Mouse (Mus musculus) MEL (cell line): ENCODE results near the gene Arrb1. TPM values are rescaled to one million over a fixed set of nuclear protein-coding genes. Genes with fewer than 3 reads are reported as not detected.

Source experiments
- DNase-seq: peaks from one replicate; pipeline ENCODE4 v3.0.0; 2011; ENCODE audit warnings: low read depth, low spot score
- H3K27ac ChIP-seq: 2 replicates; pipeline ENCODE4 v1.5.1; 2012; ENCODE audit warnings: low read depth, mild to moderate bottlenecking, control low read depth, low read length, moderate library complexity; ENCODE audit not compliant: control insufficient read depth
- H3K27me3 ChIP-seq, 2 experiments: fragments of 150-350 bp in 1 of 2; sonication (generic) in 1 of 2; 2 replicates each; pipeline ENCODE4 v1.6.1; 2012; ENCODE audit warnings: low read length in 2 of 2, mild to moderate bottlenecking in 2 of 2, improper control_type of control experiment in 1 of 2, moderate library complexity in 1 of 2; ENCODE audit not compliant: insufficient read depth in 2 of 2, control insufficient read depth in 1 of 2
- H3K36me3 ChIP-seq, 2 experiments: 2 replicates each; pipeline ENCODE4 v1.6.1; 2012 to 2014; ENCODE audit warnings: low read length in 2 of 2, improper control_type of control experiment in 1 of 2, inconsistent platforms in 1 of 2, mild to moderate bottlenecking in 1 of 2; ENCODE audit not compliant: insufficient read depth in 2 of 2, control insufficient read depth in 1 of 2
- H3K4me1 ChIP-seq, 2 experiments: fragments of 150-350 bp in 1 of 2; sonication (generic) in 1 of 2; 2 replicates each; pipeline ENCODE4 v1.6.1; 2012; ENCODE audit warnings: low read length in 2 of 2, improper control_type of control experiment in 1 of 2, mild to moderate bottlenecking in 1 of 2; ENCODE audit not compliant: insufficient read depth in 2 of 2, control insufficient read depth in 1 of 2
- H3K4me3 ChIP-seq, 2 experiments: fragments of 150-350 bp in 1 of 2; sonication (generic) in 1 of 2; 2 replicates each; pipeline ENCODE4 v1.5.1; 2012; ENCODE audit warnings: low read depth in 2 of 2, low read length in 2 of 2, mild to moderate bottlenecking in 2 of 2, moderate library complexity in 2 of 2, control low read depth in 1 of 2, improper control_type of control experiment in 1 of 2; ENCODE audit not compliant: control insufficient read depth in 1 of 2, insufficient read depth in 1 of 2
- H3K79me2 ChIP-seq: 2 replicates; pipeline ENCODE4 v1.6.1; 2012; ENCODE audit warnings: mild to moderate bottlenecking, low read length, moderate library complexity; ENCODE audit not compliant: control insufficient read depth, poor library complexity, insufficient read depth
- H3K9ac ChIP-seq: 2 replicates; pipeline ENCODE4 v1.6.1; 2012; ENCODE audit warnings: low read depth, mild to moderate bottlenecking, control low read depth, low read length, moderate library complexity; ENCODE audit not compliant: control insufficient read depth, poor library complexity, severe bottlenecking
- H3K9me3 ChIP-seq: fragments of 150-350 bp; sonication (generic); replicated peaks from 2 replicates; pipeline ENCODE4 v1.6.1; 2012; ENCODE audit warnings: mild to moderate bottlenecking, low read length, improper control_type of control experiment, moderate library complexity; ENCODE audit not compliant: insufficient read depth
- E2F4 ChIP-seq: IDR thresholded peaks from 2 replicates; pipeline ENCODE4 v1.6.1; 2011; ENCODE audit warnings: low read depth, low read length, improper control_type of control experiment, borderline replicate concordance
- GATA1 ChIP-seq: IDR thresholded peaks from 2 replicates; pipeline ENCODE4 v1.6.1; 2011; ENCODE audit warnings: low read depth, low read length, improper control_type of control experiment
- MAFK ChIP-seq: IDR thresholded peaks from 2 replicates; pipeline ENCODE4 v1.6.1; 2011; ENCODE audit warnings: low read depth, mild to moderate bottlenecking, low read length, improper control_type of control experiment, borderline replicate concordance
- MAZ ChIP-seq: IDR thresholded peaks from 2 replicates; pipeline ENCODE4 v1.6.1; 2012; ENCODE audit warnings: low read depth, mild to moderate bottlenecking, inconsistent platforms, low read length, improper control_type of control experiment
- MXI1 ChIP-seq: IDR thresholded peaks from 2 replicates; pipeline ENCODE4 v1.6.1; 2011; ENCODE audit warnings: mild to moderate bottlenecking, low read depth, low read length, improper control_type of control experiment
- MYB ChIP-seq: IDR thresholded peaks from 2 replicates; pipeline ENCODE4 v1.6.1; 2011; ENCODE audit warnings: mild to moderate bottlenecking, low read depth, low read length, improper control_type of control experiment
- POLR2A ChIP-seq, 2 experiments: IDR thresholded peaks; 2 replicates each; pipeline ENCODE4 v1.6.1; 2011 to 2012; ENCODE audit warnings: low read length in 2 of 2, mild to moderate bottlenecking in 2 of 2, control low read depth in 1 of 2, improper control_type of control experiment in 1 of 2, low read depth in 1 of 2, moderate library complexity in 1 of 2; ENCODE audit not compliant: control insufficient read depth in 1 of 2, insufficient read depth in 1 of 2, poor library complexity in 1 of 2
- SIN3A ChIP-seq: IDR thresholded peaks from 2 replicates; pipeline ENCODE4 v1.6.1; 2012; ENCODE audit warnings: low read length, improper control_type of control experiment, inconsistent platforms
- TAL1 ChIP-seq: IDR thresholded peaks from 2 replicates; pipeline ENCODE4 v1.6.1; 2012; ENCODE audit warnings: mild to moderate bottlenecking, inconsistent platforms, low read length, moderate library complexity, mixed read lengths
- TBP ChIP-seq: IDR thresholded peaks from 2 replicates; pipeline ENCODE4 v1.8.0; 2011; ENCODE audit warnings: low read depth, low read length, improper control_type of control experiment
- ZC3H11A ChIP-seq: IDR thresholded peaks from 2 replicates; pipeline ENCODE4 v1.6.1; 2012; ENCODE audit warnings: low read depth, mild to moderate bottlenecking, inconsistent platforms, low read length, improper control_type of control experiment
- ZMIZ1 ChIP-seq: IDR thresholded peaks from 2 replicates; pipeline ENCODE4 v1.6.1; 2012; ENCODE audit warnings: low read depth, mild to moderate bottlenecking, inconsistent platforms, low read length, improper control_type of control experiment, moderate library complexity
- ZNF384 ChIP-seq: IDR thresholded peaks from 2 replicates; pipeline ENCODE4 v1.6.1; 2012; ENCODE audit warnings: low read depth, mild to moderate bottlenecking, inconsistent platforms, low read length, improper control_type of control experiment
- polyA plus RNA-seq, 2 experiments: library from polyadenylated mRNA; stranded (reverse) in 1 of 2; unstranded in 1 of 2; fragments of >175 nt in 1 of 2; fragments of >200 nt in 1 of 2; gene quantifications; 2 replicates each; pipeline versions ENCODE4 v1.2.1 to v1.2.4; 2012; ENCODE audit warnings: low replicate concordance in 2 of 2, low read depth in 1 of 2; ENCODE audit not compliant: insufficient read length in 2 of 2, insufficient read depth in 1 of 2, missing spikeins in 1 of 2
- total RNA-seq: library from RNA; depleted of rRNA; stranded (reverse); fragments of 300-350 nt; gene quantifications from 2 replicates; pipeline ENCODE4 v1.2.3, GENCODE M21; 2012

The Arrb1 gene
- total and polyA plus RNA-seq, 3 experiments: 27.0 to 67.7 (median 62.7) TPM

- Histone ChIP-seq H3K4me1 (no peaks in the 10 kb centered on the region), H3K9me3 (no peaks in the 10 kb centered on the region), H3K4me3 (no peak within 1 kb of the TSS), H3K79me2 (no peaks in the 10 kb centered on the region), H3K27ac (no peak within 1 kb of the TSS), H3K36me3 (no peaks in the 10 kb centered on the region), H3K27me3 (peaks cover 0 to 3% of the 10 kb centered on the region in 2 experiments; a peak in 1 of 4 replicates), H3K9ac (no peak within 1 kb of the TSS)
- no peak for DNase-seq
- TF ChIP-seq MYB: no peak
- no peak for TF ChIP-seq ZC3H11A
- no peak for TF ChIP-seq TAL1
- TF ChIP-seq POLR2A (IDR thresholded peaks at IDR 0.05; ENCODE audit: control insufficient read depth in 1 of 2, insufficient read depth in 1 of 2, low read depth in 1 of 2, low read length in 2 of 2, poor library complexity in 1 of 2): no peak
- no peak for TF ChIP-seq MAFK
- TF ChIP-seq SIN3A: no peak
- no peak for TF ChIP-seq E2F4
- TF ChIP-seq MAZ: no peak
Observed at GRCm38 (mm10) chr7:99626376-99627270, 91.4 kb downstream of the Arrb1 start, which contains the start of gene Tpbgl. Gene Tpbgl (minus strand): TSS chr7:99627103.

- H3K27me3 ChIP-seq: peaks cover 0 to 1% of the 10 kb centered on the region in 2 experiments; a peak in 1 of 4 replicates
- no peaks in the 10 kb centered on the region for H3K4me1 ChIP-seq
- no peaks in the 10 kb centered on the region for H3K79me2 ChIP-seq
- no peak overlapping the region for H3K27ac ChIP-seq
- no peak for DNase-seq
- H3K36me3 ChIP-seq: no peaks in the 10 kb centered on the region
- TF ChIP-seq SIN3A (no peak), ZNF384 (no peak), ZMIZ1 (no peak), TBP (no peak)
- no peak overlapping the region for H3K4me3 ChIP-seq
- H3K9me3 ChIP-seq: no peaks in the 10 kb centered on the region
- no peak overlapping the region for H3K9ac ChIP-seq
Observed at GRCm38 (mm10) chr7:99627366-99627765, 92.1 kb downstream of the Arrb1 start.

- Histone ChIP-seq H3K4me3 (no peak overlapping the region), H3K27me3 (no peaks in the 10 kb centered on the region; a peak in 1 of 4 replicates), H3K79me2 (no peaks in the 10 kb centered on the region), H3K4me1 (no peaks in the 10 kb centered on the region), H3K36me3 (no peaks in the 10 kb centered on the region), H3K9me3 (no peaks in the 10 kb centered on the region), H3K9ac (no peak overlapping the region), H3K27ac (no peak overlapping the region)
- DNase-seq: peak; percentile 51
- TF ChIP-seq SIN3A: peak; percentile 77
- TF ChIP-seq GATA1: no peak
- TF ChIP-seq MAZ: no peak
- peak; percentile 35; the same call in 1 of the 2 replicates for TF ChIP-seq MXI1
Observed at GRCm38 (mm10) chr7:99632286-99632685, 97.0 kb downstream of the Arrb1 start.
